Mouse (Mus musculus) ES-Bruce4 (cell line): ENCODE measurements at regions not wholly inside any gene's neighbourhood (a gene's known extent, or its start where the extent isn't known, plus 50 kb on each side); places are given as distances from the start of the nearest gene placed in this dataset.

Source experiments
- H3K27ac ChIP-seq: 2 replicates; pipeline ENCODE4 v1.5.1; 2012; ENCODE audit warnings: low read length, inconsistent platforms; ENCODE audit not compliant: insufficient read depth
- H3K27me3 ChIP-seq: 2 replicates; pipeline ENCODE4 v1.6.1; 2012; ENCODE audit warnings: mild to moderate bottlenecking, low read length, inconsistent platforms; ENCODE audit not compliant: control insufficient read depth, poor library complexity, insufficient read depth, severe bottlenecking
- H3K36me3 ChIP-seq: 2 replicates; pipeline ENCODE4 v1.6.1; 2012; ENCODE audit warnings: inconsistent platforms, mild to moderate bottlenecking, low read length, moderate library complexity; ENCODE audit not compliant: control insufficient read depth, poor library complexity, insufficient read depth, severe bottlenecking
- H3K4me1 ChIP-seq: one replicate; pipeline ENCODE4 v1.8.1; 2011; ENCODE audit warnings: low read length; ENCODE audit not compliant: control insufficient read depth, insufficient read depth
- H3K4me3 ChIP-seq: 2 replicates; pipeline ENCODE4 v1.5.1; 2011; ENCODE audit warnings: low read depth, mild to moderate bottlenecking, low read length
- H3K9ac ChIP-seq: 2 replicates; pipeline ENCODE4 v1.6.1; 2012; ENCODE audit warnings: low read depth, mild to moderate bottlenecking, inconsistent platforms; ENCODE audit not compliant: poor library complexity, severe bottlenecking
- H3K9me3 ChIP-seq: replicated peaks from 2 replicates; pipeline ENCODE4 v1.6.1; 2012; ENCODE audit warnings: mild to moderate bottlenecking, low read length, inconsistent platforms; ENCODE audit not compliant: control insufficient read depth, poor library complexity, insufficient read depth, severe bottlenecking
- CTCF ChIP-seq: IDR thresholded peaks from one replicate; pipeline ENCODE4 v1.8.1; 2011; ENCODE audit warnings: low read depth, low read length
- EP300 ChIP-seq: IDR thresholded peaks from 2 replicates; pipeline ENCODE4 v1.6.1; 2011; ENCODE audit warnings: low read depth, low read length; ENCODE audit not compliant: insufficient read depth
- POLR2A ChIP-seq: IDR thresholded peaks from one replicate; pipeline ENCODE4 v1.8.1; 2011; ENCODE audit warnings: low read length; ENCODE audit not compliant: insufficient read depth

DNA sequence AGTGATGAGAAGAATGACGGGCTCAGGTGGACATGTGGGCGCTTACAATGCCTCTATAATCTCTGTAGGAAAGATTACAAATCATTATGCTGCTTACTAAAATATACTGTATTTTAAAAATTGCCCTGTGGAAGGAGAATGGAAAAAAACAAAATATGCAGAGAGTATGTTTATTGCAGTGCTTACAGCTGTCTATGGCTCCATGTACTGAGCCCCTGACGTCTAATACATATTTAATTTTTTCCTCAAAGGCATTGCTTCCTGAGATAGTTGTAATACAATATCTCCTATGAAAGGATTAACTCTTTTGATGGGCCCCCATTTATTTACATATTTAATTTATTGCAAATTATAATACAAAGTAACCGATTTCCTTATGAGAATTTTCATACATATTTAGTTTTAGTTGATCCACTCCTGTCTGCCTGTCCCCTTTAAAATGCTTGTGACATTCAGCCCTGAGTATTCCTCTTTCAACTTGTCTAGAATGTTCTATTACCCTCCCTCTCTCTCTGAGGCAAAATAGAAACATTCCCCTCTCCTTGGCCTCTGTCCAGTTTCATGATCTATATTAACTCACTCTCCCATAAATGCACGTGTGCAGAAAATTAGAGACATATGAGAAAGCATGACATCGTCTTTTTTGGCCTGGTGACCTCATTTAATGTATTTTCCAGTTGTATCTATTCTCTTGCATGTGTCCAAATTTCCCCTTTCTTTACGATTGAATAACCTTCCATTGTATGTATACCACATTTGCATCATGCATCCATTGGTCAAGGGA lies 273.1 kb upstream of the Mmadhc start:
- Histone ChIP-seq H3K27ac (no peak overlapping the region), H3K36me3 (no peaks in the 10 kb centered on the region), H3K9ac (no peak overlapping the region), H3K4me1 (no peaks in the 10 kb centered on the region), H3K4me3 (no peak overlapping the region), H3K27me3 (no peaks in the 10 kb centered on the region), H3K9me3 (no peaks in the 10 kb centered on the region)
- no peak for TF ChIP-seq EP300

DNA sequence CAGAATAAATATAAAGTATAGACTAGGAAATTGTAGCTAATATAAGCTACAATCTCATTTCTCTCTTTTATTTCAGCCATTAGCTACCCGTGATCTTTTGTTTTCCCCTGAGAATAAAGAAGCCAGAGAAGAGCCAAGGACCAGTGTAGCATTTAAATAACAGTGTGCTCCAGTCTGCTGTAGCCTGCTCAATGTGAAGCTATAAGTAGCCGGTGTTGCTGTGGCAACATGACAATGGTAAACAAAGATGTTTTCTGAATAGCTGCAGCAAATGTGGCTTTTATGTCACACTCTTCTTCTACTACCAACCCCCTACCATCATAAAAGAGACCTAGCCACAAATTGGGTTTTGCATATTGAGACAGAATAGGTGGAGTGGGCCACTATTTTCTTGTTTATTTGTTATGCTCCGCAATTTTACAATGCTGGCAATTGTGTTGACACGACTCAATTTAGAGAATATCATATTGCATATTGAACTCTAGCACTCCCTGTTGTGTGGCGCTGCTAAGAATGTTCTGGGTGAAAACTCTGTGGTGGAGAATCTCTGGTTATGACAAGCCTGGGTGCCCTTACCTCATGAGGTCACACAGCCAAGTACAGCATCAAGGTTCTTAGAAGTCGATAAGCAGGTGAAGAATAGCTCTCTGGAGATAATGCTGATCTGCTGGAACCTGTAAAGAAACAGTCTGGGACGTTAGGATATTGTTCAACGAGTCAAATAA lies 272.3 kb upstream of the Mmadhc start:
- Histone ChIP-seq H3K27ac (no peak overlapping the region), H3K9ac (no peak overlapping the region), H3K4me3 (no peak overlapping the region), H3K27me3 (no peaks in the 10 kb centered on the region), H3K36me3 (no peaks in the 10 kb centered on the region), H3K4me1 (no peaks in the 10 kb centered on the region), H3K9me3 (no peaks in the 10 kb centered on the region)
- no peak for TF ChIP-seq CTCF
- TF ChIP-seq POLR2A: no peak
- no peak for TF ChIP-seq EP300

GRCm38 (mm10) chr2:50567542-50567941 lies 270.9 kb upstream of the Mmadhc start:
- H3K9me3 ChIP-seq: no peaks in the 10 kb centered on the region
- no peaks in the 10 kb centered on the region for H3K36me3 ChIP-seq
- no peaks in the 10 kb centered on the region for H3K27me3 ChIP-seq
- no peaks in the 10 kb centered on the region for H3K4me1 ChIP-seq
- H3K27ac ChIP-seq: no peak overlapping the region
- no peak overlapping the region for H3K4me3 ChIP-seq
- TF ChIP-seq EP300: no peak
- TF ChIP-seq POLR2A: no peak
- TF ChIP-seq CTCF: no peak
- no peak overlapping the region for H3K9ac ChIP-seq

DNA sequence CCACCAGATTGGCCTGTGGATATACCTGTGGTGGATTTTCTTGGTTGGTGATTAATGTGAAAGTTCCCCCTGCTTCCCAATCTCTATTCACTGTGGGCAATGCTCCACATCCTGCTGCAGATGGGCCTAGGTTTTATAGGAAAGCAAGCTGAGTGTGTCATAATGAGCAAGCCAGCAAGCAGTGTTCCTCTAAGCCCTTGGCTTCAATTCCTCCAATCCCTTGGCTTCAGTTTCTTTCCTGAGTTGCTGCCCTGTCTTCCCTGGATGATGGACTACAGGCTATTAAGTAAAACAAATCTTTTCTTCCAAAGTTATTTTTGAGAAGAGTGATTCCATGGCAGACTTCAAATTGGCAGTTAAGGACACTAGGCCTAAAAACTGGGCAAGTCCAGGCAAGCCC lies 257.4 kb upstream of the Mmadhc start:
- Histone ChIP-seq H3K36me3 (no peaks in the 10 kb centered on the region), H3K4me3 (no peak overlapping the region), H3K9ac (no peak overlapping the region), H3K27me3 (no peaks in the 10 kb centered on the region), H3K9me3 (no peaks in the 10 kb centered on the region), H3K4me1 (no peaks in the 10 kb centered on the region), H3K27ac (no peak overlapping the region)
- TF ChIP-seq POLR2A (no peak), EP300 (no peak), CTCF (no peak)

DNA sequence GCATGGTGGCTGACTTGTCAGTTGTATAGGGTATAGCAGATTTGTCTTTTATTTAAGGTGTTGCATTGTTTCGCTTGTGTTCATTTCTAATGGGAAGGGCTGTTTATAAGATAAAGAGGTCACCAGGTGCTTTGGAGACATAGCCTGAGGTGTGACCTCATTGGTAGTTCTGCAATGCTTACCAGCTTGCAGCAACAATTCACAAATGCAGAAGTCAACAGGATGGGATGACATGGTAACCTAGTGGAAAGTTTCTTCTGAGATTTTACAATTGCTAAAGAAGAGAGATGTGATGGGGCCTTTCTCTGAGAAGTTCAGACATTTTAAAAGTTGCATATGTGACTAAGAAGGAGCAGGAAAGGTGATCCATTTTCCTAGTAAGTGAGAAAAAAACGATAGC lies 255.8 kb upstream of the Mmadhc start:
- Histone ChIP-seq H3K27me3 (no peaks in the 10 kb centered on the region), H3K27ac (no peak overlapping the region), H3K4me3 (no peak overlapping the region), H3K9ac (no peak overlapping the region), H3K9me3 (no peaks in the 10 kb centered on the region), H3K36me3 (no peaks in the 10 kb centered on the region), H3K4me1 (no peaks in the 10 kb centered on the region)
- TF ChIP-seq POLR2A (no peak), EP300 (no peak), CTCF (no peak)

- H3K9me3 ChIP-seq: no peaks in the 10 kb centered on the region
- no peaks in the 10 kb centered on the region for H3K27me3 ChIP-seq
- H3K4me3 ChIP-seq: no peak overlapping the region
- H3K4me1 ChIP-seq: no peaks in the 10 kb centered on the region
- H3K9ac ChIP-seq: no peak overlapping the region
- H3K27ac ChIP-seq: no peak overlapping the region
- H3K36me3 ChIP-seq: no peaks in the 10 kb centered on the region
- TF ChIP-seq POLR2A (no peak), CTCF (no peak), EP300 (no peak)
These were observed 253.3 kb upstream of the Mmadhc start for GRCm38 (mm10) chr2:50549871-50550270.
